Mouse (Mus musculus) kidney, adult 2 months (tissue): ENCODE measurements at regions not wholly inside any gene's neighbourhood (a gene's known extent, or its start where the extent isn't known, plus 50 kb on each side); places are given as distances from the start of the nearest gene placed in this dataset.

Experiments used
- CTCF ChIP-seq: fragments of 200-500 bp; conservative IDR thresholded peaks from 2 replicates; pipeline ENCODE4 v1.5.1; 2011; ENCODE audit warnings: low read depth, mild to moderate bottlenecking, control low read depth, low read length, moderate library complexity, mixed read lengths; ENCODE audit not compliant: insufficient read depth, insufficient read length
- POLR2A ChIP-seq: fragments of 200-500 bp; IDR thresholded peaks from one replicate; pipeline ENCODE4 v1.6.1; 2011; ENCODE audit warnings: low read depth, low read length, control low read depth

DNA sequence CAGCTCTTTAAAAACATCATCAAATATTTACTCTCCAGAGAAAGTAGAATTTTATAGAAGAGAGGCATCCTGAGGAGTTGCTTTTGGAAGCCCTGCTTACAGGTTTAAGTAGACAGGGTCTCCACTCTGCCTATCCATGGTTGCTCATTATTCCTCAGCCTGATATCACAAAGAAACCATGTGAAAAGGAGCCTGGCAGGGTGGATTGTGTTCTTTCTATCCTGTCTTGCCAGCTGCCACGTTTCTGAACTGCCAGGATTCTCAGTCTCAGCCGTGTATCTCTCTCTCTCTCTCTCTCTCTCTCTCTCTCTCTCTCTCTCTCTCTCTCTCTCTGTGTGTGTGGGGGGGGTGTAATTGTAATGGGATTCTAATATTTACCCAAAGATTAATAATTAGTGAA lies 431.9 kb upstream of the Atp11b start:
- no peak for TF ChIP-seq CTCF
- TF ChIP-seq POLR2A, result no peak
